Mouse (Mus musculus) liver, embryonic 15.5 days (tissue): ENCODE measurements around the gene Lpar1. TPM values are rescaled to one million over a fixed set of nuclear protein-coding genes. Genes with fewer than 3 reads are reported as not detected.

Source experiments
- ATAC-seq: fragments of 200-750 bp; cut with Nextera tagmentation; 2 replicates; pipeline ENCODE4 v1.8.0; 2017; ENCODE audit warnings: moderate number of reproducible peaks, mild to moderate bottlenecking, moderate library complexity; ENCODE audit not compliant: insufficient read depth
- H3K27ac ChIP-seq: fragments of 300-500 bp; sonication (generic); replicated peaks from 2 replicates; pipeline ENCODE4 v1.5.1; 2015; ENCODE audit warnings: mild to moderate bottlenecking, inconsistent platforms
- H3K27me3 ChIP-seq: fragments of 300-500 bp; sonication (generic); 2 replicates; pipeline ENCODE4 v1.6.1; 2015; ENCODE audit warnings: mild to moderate bottlenecking, inconsistent platforms
- H3K36me3 ChIP-seq: fragments of 300-500 bp; sonication (generic); replicated peaks from 2 replicates; pipeline ENCODE4 v1.6.1; 2015; ENCODE audit warnings: moderate library complexity, mild to moderate bottlenecking, inconsistent platforms
- H3K4me1 ChIP-seq: fragments of 300-500 bp; sonication (generic); replicated peaks from 2 replicates; pipeline ENCODE4 v1.6.1; 2015; ENCODE audit warnings: inconsistent platforms
- H3K4me2 ChIP-seq: fragments of 300-500 bp; sonication (generic); 2 replicates; pipeline ENCODE4 v1.6.1; 2015; ENCODE audit warnings: moderate library complexity, mild to moderate bottlenecking, inconsistent platforms
- H3K4me3 ChIP-seq: fragments of 300-500 bp; sonication (generic); replicated peaks from 2 replicates; pipeline ENCODE4 v1.5.1; 2015; ENCODE audit warnings: mild to moderate bottlenecking, inconsistent platforms
- H3K9ac ChIP-seq: fragments of 300-500 bp; sonication (generic); 2 replicates; pipeline ENCODE4 v1.6.1; 2015; ENCODE audit warnings: moderate library complexity, mild to moderate bottlenecking, inconsistent platforms
- H3K9me3 ChIP-seq: fragments of 300-500 bp; sonication (generic); replicated peaks from 2 replicates; pipeline ENCODE4 v1.6.1; 2016; ENCODE audit warnings: inconsistent platforms
- WGBS: fragments of 180-500 bp; shearing (Covaris S2); methylation state at CpG from one replicate; pipeline ENCODE4 v1.1.7; 2015; ENCODE audit warnings: mixed read lengths; ENCODE audit not compliant: insufficient replicate concordance; 5-methylcytosine and 5-hydroxymethylcytosine counted together
- polyA plus RNA-seq: library from polyadenylated mRNA; unstranded; fragments of >200 nt; fragmentation: Nextera tagmentation; extraction: Ambion mirVana; gene quantifications from 2 replicates; pipeline ENCODE4 v1.2.1, GENCODE M21; 2015

Lpar1 gene
- polyA plus RNA-seq, 1 experiment from 2014 or later = 2.5 TPM

DNA sequence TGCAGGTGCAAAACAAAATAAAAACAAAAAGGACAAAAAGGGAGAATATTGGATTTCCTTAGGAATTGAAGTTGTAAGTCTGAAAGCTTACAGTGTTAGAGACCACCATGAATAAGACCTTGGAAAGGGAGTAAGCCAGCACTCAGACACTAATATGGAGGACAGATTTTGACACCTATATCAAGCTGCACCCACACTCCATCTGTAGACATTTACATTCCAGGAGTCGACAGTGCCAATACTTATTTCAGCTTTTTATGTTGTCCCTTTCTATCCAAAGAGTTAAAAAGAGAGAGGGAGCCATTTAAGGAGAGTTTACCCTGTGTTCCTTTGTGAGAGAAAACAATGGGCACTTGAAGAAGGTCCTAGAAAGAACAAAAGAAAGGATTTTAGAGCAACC lies 17.5 kb upstream of the Lpar1 start:
- Histone ChIP-seq H3K9me3 (no peaks in the 10 kb centered on the region), H3K4me3 (no peak overlapping the region), H3K27ac (no peak overlapping the region), H3K4me1 (no peaks in the 10 kb centered on the region), H3K36me3 (no peaks in the 10 kb centered on the region), H3K27me3 (no peaks in the 10 kb centered on the region), H3K9ac (no peak overlapping the region), H3K4me2 (no peak overlapping the region)
- no peak for ATAC-seq
- 30% methylated on average over 1 of the region's 1 CpGs for WGBS

DNA sequence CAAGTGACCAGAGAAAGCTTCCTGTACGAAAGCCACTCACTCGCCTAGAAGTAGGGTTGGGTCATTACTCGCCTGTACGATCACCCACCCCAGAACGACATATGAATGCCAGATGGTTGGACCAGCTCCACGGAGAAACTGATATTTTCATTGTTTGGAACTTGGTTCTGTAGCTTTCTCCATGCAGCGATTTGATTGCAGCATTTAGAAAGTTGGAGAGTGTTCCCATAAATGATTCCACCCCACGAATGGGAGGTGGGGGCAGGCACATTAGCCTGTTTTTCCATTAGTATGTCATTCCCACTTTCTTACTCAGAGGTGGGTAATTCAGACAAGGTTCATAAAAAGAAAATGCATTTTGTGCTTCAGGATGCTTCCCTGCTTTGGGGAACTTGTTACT lies 14.8 kb upstream of the Lpar1 start:
- no peaks in the 10 kb centered on the region for H3K27me3 ChIP-seq
- no peaks in the 10 kb centered on the region for H3K9me3 ChIP-seq
- no peak overlapping the region for H3K9ac ChIP-seq
- ATAC-seq = no peak
- no peaks in the 10 kb centered on the region for H3K4me1 ChIP-seq
- no peaks in the 10 kb centered on the region for H3K36me3 ChIP-seq
- no peak overlapping the region for H3K4me2 ChIP-seq
- no peak overlapping the region for H3K27ac ChIP-seq
- WGBS = 46% methylated on average over 8 of the region's 8 CpGs
- H3K4me3 ChIP-seq = no peak overlapping the region

DNA sequence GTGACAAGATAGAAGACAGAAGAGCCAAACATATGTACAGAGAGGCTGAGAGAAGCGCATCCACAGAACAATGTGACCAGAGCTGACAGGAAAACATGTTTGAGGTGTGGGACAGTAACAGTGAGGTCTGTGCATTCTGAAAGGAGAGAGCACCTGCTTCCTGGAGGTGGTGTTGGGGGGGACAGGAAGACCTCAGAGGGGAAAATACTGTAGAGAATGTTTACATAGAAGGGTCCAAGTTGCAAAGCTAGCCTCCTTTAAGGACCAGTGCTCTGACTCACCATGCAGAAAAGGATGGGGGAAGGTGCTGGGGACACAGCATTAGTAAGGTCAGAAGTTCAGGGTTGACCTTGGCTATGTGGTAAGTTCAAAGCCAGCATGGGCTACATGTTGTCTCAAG lies 9.1 kb upstream of the Lpar1 start:
- Histone ChIP-seq H3K9ac (no peak overlapping the region), H3K4me1 (no peaks in the 10 kb centered on the region), H3K4me3 (no peak overlapping the region), H3K4me2 (no peak overlapping the region), H3K36me3 (no peaks in the 10 kb centered on the region), H3K9me3 (no peaks in the 10 kb centered on the region), H3K27ac (no peak overlapping the region), H3K27me3 (no peaks in the 10 kb centered on the region)
- no peak for ATAC-seq
- WGBS = 67% methylated on average over 1 of the region's 1 CpGs

GRCm38 (mm10) chr4:58557001-58557400 lies 3.3 kb upstream of the Lpar1 start:
- Histone ChIP-seq H3K27ac (no peak overlapping the region), H3K27me3 (peaks cover 28% of the 10 kb centered on the region), H3K9me3 (no peaks in the 10 kb centered on the region), H3K4me2 (no peak overlapping the region), H3K4me3 (no peak overlapping the region), H3K36me3 (no peaks in the 10 kb centered on the region), H3K9ac (no peak overlapping the region), H3K4me1 (peaks cover 5% of the 10 kb centered on the region)
- WGBS = 47% methylated on average over 3 of the region's 3 CpGs
- no peak for ATAC-seq

DNA sequence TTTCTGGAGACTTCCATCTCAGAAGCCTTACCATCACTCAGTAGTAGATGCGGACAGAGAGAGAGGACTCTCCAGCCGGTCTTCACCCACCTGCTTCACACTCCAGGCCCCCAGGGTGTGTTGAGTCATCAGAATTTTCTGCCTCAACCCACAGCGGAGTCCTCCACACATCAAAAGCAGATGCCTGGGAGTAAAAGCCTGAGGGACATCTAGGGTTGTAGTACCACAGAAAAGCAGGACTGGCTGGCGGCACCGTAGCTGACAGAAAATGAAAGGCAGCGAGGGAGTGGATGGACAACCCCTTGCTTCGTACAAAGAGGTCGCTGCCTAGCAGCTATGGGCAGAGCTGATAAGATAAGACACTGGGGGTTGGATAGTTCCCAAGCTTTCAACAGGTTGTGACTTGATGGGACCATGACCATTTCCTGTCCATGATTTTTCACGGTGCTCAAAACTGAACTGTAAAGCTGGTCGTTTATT lies 701 bp upstream of the Lpar1 start:
- WGBS = 24% methylated on average over 10 of the region's 10 CpGs
- Histone ChIP-seq H3K27ac (no peak overlapping the region), H3K9ac (no peak overlapping the region), H3K4me2 (0 out of 2 replicates have a peak overlapping the region, but pooled peaks have one; percentile 5), H3K9me3 (no peaks in the 10 kb centered on the region), H3K27me3 (peaks cover 33% of the 10 kb centered on the region), H3K36me3 (no peaks in the 10 kb centered on the region), H3K4me1 (peaks cover 5% of the 10 kb centered on the region), H3K4me3 (no peak overlapping the region)
- ATAC-seq = no peak

GRCm38 (mm10) chr4:58552731-58553630 lies 717 bp downstream of the Lpar1 start:
- peaks cover 5% of the 10 kb centered on the region for H3K4me1 ChIP-seq
- H3K36me3 ChIP-seq = no peaks in the 10 kb centered on the region
- no peaks in the 10 kb centered on the region for H3K9me3 ChIP-seq
- H3K27ac ChIP-seq = no peak overlapping the region
- ATAC-seq = peak; percentile 65
- H3K27me3 ChIP-seq = peaks cover 33% of the 10 kb centered on the region
- peak overlapping the region; percentile 70 for H3K4me2 ChIP-seq
- under 1% methylated on average over 70 of the region's 71 CpGs for WGBS
- H3K9ac ChIP-seq = no peak overlapping the region; the same call in 1 of the 2 replicates
- H3K4me3 ChIP-seq = peak overlapping the region; percentile 55

DNA sequence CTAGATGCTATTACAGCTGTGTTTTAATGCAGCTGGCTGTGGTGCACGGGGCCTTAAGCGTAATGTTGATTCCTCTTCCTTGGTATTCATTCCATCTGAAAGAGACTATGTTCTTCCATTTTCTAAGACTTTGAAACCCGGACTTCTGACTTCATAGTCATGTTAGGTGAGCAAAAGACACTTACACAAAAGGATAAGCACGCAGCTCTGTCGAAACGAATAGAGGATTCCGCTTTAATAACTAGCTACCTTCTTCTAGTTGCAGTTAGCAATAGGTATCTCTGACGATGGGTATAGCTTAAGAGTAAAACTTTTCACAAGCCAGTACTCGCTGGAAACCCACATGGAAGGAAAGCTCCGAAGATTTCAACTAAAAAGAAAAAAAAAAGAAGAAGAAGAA lies 1.5 kb downstream of the Lpar1 start:
- peak overlapping the region; percentile 55 for H3K4me3 ChIP-seq
- H3K27me3 ChIP-seq = peaks cover 33% of the 10 kb centered on the region
- no peaks in the 10 kb centered on the region for H3K9me3 ChIP-seq
- WGBS = 9% methylated on average over 10 of the region's 10 CpGs
- H3K36me3 ChIP-seq = no peaks in the 10 kb centered on the region
- H3K9ac ChIP-seq = no peak overlapping the region
- ATAC-seq = no peak
- peaks cover 5% of the 10 kb centered on the region for H3K4me1 ChIP-seq
- no peak overlapping the region for H3K27ac ChIP-seq
- H3K4me2 ChIP-seq = peak overlapping the region; percentile 70

DNA sequence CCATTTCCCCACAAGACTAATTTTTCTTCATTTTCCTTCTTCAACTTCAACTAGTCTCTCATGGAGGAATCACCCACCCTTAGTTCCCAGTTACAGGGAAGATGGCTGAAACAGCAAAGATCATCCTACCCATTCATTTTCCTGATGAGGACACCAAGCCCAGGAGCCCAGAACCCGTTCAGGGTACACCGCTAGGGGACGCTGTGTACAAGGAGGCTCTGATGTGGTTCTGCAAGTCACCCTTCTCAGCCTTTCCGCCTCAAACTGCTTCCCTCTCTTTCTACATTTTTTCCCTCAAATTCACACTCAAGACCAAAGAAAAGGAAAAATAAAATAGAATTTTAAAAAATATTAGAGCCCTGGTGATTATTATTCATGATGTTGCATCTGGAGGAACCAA lies 1.9 kb downstream of the Lpar1 start:
- peak overlapping the region; percentile 70 for H3K4me2 ChIP-seq

GRCm38 (mm10) chr4:58547725-58548124 lies 6.0 kb downstream of the Lpar1 start:
- H3K27me3 ChIP-seq = peaks cover 13% of the 10 kb centered on the region
- no peaks in the 10 kb centered on the region for H3K36me3 ChIP-seq
- H3K9me3 ChIP-seq = no peaks in the 10 kb centered on the region
- no peaks in the 10 kb centered on the region for H3K4me1 ChIP-seq
- no peak overlapping the region for H3K4me2 ChIP-seq
- WGBS = 64% methylated on average over 9 of the region's 9 CpGs
- H3K4me3 ChIP-seq = no peak overlapping the region
- H3K27ac ChIP-seq = no peak overlapping the region
- ATAC-seq = no peak
- no peak overlapping the region for H3K9ac ChIP-seq

More for the DNA sequence above, 1.9 kb downstream of the Lpar1 start:
- Histone ChIP-seq H3K9me3 (no peaks in the 10 kb centered on the region), H3K27me3 (peaks cover 33% of the 10 kb centered on the region), H3K27ac (no peak overlapping the region), H3K9ac (no peak overlapping the region), H3K4me1 (peaks cover 5% of the 10 kb centered on the region), H3K4me3 (0 out of 2 replicates have a peak overlapping the region, but pooled peaks have one; percentile 55), H3K36me3 (no peaks in the 10 kb centered on the region)
- no peak for ATAC-seq
- WGBS = under 1% methylated on average over 4 of the region's 4 CpGs

GRCm38 (mm10) chr4:58547273-58547565 lies 6.5 kb downstream of the Lpar1 start:
- Histone ChIP-seq H3K4me2 (no peak overlapping the region), H3K4me3 (no peak overlapping the region), H3K9me3 (no peaks in the 10 kb centered on the region), H3K4me1 (no peaks in the 10 kb centered on the region), H3K27ac (no peak overlapping the region), H3K9ac (no peak overlapping the region), H3K27me3 (peaks cover 8% of the 10 kb centered on the region), H3K36me3 (no peaks in the 10 kb centered on the region)
- no peak for ATAC-seq
- 52% methylated on average over 4 of the region's 4 CpGs for WGBS

- WGBS = 46% methylated on average over 11 of the region's 11 CpGs
- H3K4me1 ChIP-seq = no peaks in the 10 kb centered on the region
- H3K9me3 ChIP-seq = no peaks in the 10 kb centered on the region
- ATAC-seq = no peak
- H3K9ac ChIP-seq = no peak overlapping the region
- no peak overlapping the region for H3K4me3 ChIP-seq
- H3K4me2 ChIP-seq = no peak overlapping the region
- no peak overlapping the region for H3K27ac ChIP-seq
- H3K36me3 ChIP-seq = no peaks in the 10 kb centered on the region
- peaks cover 2% of the 10 kb centered on the region for H3K27me3 ChIP-seq
These were observed 7.0 kb downstream of the Lpar1 start for GRCm38 (mm10) chr4:58546441-58547272.
